Mouse (Mus musculus): ENCODE measurements at regions not wholly inside any gene's neighbourhood (a gene's known extent, or its start where the extent isn't known, plus 50 kb on each side); places are given as distances from the start of the nearest gene placed in this dataset.

DNA sequence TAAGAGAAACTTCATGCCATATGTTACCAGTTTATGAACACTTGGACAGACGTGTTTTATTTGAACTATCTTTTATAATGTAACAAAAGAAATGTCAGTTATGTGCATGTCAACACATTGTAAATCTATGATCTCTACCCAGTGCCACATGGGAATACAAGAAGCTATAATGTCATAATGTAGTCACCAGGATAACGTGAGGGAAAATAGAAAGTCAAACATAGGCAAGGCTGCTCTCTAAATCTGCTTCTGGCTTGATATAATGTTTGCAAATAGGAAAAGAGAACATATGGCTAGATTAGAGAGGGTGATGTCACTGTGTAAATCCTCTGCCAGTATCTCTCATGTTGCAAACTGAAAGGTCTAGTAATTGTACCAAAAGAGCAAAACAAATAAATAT is 408.1 kb upstream of the Adamts5 start:
- Histone ChIP-seq H3K79me2 (replicated peaks; ENCODE audit: control insufficient read depth, insufficient read depth, low read length) (no peaks in the 10 kb centered on the region), H3K27ac (no peak overlapping the region), H3K9ac (ENCODE audit: low read depth, low read length) (no peak overlapping the region), H3K27me3 (ENCODE audit: control insufficient read depth, insufficient read depth, low read length) (no peaks in the 10 kb centered on the region), H3K36me3 (ENCODE audit: control insufficient read depth, insufficient read depth, low read length) (no peaks in the 10 kb centered on the region), H3K4me1 (ENCODE audit: control insufficient read depth, insufficient read depth, low read length) (no peaks in the 10 kb centered on the region), H3K4me3 (no peak overlapping the region)
- 57% methylated on average over 2 of the region's 2 CpGs for WGBS
- no peak for DNase-seq
- intact Hi-C loops (cut with DNase I): loop anchor here (10.0 kb wide), 1 partner anchor 335 kb away; no protein-coding TSS in a partner anchor
- TF ChIP-seq POLR2A (IDR thresholded peaks at IDR 0.05; ENCODE audit: insufficient read depth, low read depth, low read length) (no peak), EP300 (IDR thresholded peaks at IDR 0.05; ENCODE audit: insufficient read depth, low read depth, low read length) (no peak), CTCF (IDR thresholded peaks at IDR 0.05) (no peak)

DNA sequence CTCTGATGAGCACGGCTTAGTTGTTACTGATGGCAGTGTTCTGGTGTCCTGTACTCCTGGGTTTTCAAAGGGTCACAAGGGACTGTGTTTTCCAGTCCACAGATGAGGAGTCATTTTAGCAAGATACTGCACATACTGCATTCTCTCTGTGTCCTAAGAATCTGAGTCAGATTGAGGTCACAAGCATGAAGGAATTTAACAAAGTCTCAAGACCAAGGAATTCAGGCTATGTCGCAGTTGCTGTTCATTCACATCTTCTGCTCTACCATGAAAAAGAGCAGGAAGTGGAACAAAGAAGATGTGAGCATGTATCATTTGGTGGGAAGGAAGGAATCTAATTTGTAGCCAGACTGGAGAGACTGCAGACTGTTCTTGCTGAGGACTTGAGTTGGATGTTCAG is 402.2 kb upstream of the Adamts5 start:
- Histone ChIP-seq H3K9ac (ENCODE audit: low read depth, low read length) (no peak overlapping the region), H3K27ac (no peak overlapping the region), H3K27me3 (ENCODE audit: control insufficient read depth, insufficient read depth, low read length) (no peaks in the 10 kb centered on the region), H3K4me3 (no peak overlapping the region), H3K36me3 (ENCODE audit: control insufficient read depth, insufficient read depth, low read length) (no peaks in the 10 kb centered on the region; the same call in 1 of the 2 replicates), H3K4me1 (ENCODE audit: control insufficient read depth, insufficient read depth, low read length) (peaks cover 1% of the 10 kb centered on the region), H3K79me2 (replicated peaks; ENCODE audit: control insufficient read depth, insufficient read depth, low read length) (no peaks in the 10 kb centered on the region)
- WGBS: 72% methylated on average over 2 of the region's 2 CpGs
- intact Hi-C loops (cut with DNase I): loop anchor here (5.0 to 10.0 kb wide), 4 partner anchors 113 to 943 kb away; partner anchors contain the start of gene Adamts5
- no peak for TF ChIP-seq CTCF (IDR thresholded peaks at IDR 0.05)
- no peak for TF ChIP-seq POLR2A (IDR thresholded peaks at IDR 0.05; ENCODE audit: insufficient read depth, low read depth, low read length)
- no peak for TF ChIP-seq EP300 (IDR thresholded peaks at IDR 0.05; ENCODE audit: insufficient read depth, low read depth, low read length)
- no peak for DNase-seq

DNA sequence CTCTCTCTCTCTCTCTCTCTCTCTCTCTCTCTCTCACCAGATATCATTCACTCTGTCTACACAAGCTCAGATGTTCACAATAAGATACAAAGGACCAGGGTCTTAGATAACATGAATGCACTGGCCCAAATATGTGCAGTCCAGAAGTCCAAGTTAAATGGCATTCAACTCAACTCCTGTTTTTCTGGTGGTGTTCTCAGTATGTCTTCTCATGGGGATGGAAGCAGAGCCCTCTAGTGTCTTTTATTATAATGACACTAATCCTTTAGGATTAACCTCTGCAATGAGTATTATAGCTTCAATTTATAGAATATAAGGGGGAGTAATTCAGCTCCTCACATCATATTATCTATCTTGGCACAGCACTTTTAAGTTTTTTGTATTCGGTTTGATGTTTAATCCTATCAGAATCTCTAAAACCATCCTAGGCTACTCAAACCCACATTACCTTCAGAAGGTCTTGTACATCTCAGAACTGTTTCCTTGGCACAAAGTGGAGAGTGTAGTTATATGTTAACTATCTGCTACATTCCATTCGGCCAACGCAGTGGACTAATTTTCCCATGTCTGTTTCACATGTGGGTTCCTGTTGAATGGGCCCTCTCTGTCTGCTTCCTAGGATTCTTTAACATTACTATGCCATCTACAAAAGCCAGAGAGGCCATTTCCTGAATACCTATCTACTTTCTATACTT is 401.0 kb upstream of the Adamts5 start:
- DNase-seq: no peak
- H3K4me1 ChIP-seq (ENCODE audit: control insufficient read depth, insufficient read depth, low read length): peaks cover 1% of the 10 kb centered on the region
- TF ChIP-seq EP300 (IDR thresholded peaks at IDR 0.05; ENCODE audit: insufficient read depth, low read depth, low read length) (no peak), CTCF (IDR thresholded peaks at IDR 0.05) (peak; percentile 75), POLR2A (IDR thresholded peaks at IDR 0.05; ENCODE audit: insufficient read depth, low read depth, low read length) (no peak)
- no peaks in the 10 kb centered on the region for H3K79me2 ChIP-seq (replicated peaks; ENCODE audit: control insufficient read depth, insufficient read depth, low read length)
- H3K27me3 ChIP-seq (ENCODE audit: control insufficient read depth, insufficient read depth, low read length): no peaks in the 10 kb centered on the region
- no peak overlapping the region for H3K27ac ChIP-seq
- intact Hi-C loops (cut with DNase I): loop anchor here (1.0 to 10.0 kb wide), 5 partner anchors 115 to 945 kb away; partner anchors contain the start of gene Adamts5
- no peak overlapping the region for H3K9ac ChIP-seq (ENCODE audit: low read depth, low read length)
- WGBS: 38% methylated on average over 3 of the region's 3 CpGs
- H3K36me3 ChIP-seq (ENCODE audit: control insufficient read depth, insufficient read depth, low read length): no peaks in the 10 kb centered on the region; the same call in 1 of the 2 replicates
- no peak overlapping the region for H3K4me3 ChIP-seq

DNA sequence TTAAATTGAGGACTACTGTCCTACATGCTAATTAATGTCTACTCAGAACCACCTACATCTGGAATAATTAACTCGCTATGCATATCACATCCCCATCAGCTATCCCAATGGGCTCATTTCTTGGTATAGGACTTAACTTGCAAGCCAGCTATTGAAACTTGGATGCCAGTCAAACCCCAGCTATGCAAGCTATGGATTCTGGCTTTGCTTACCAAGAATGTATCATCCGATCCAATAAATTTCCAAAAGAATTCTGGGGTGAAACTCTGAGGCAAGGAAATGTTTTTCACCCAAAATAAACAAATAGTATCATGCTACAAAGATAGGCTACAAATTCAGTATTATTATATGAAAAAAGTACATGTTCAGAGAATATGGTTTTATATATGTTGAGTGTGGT is 392.8 kb upstream of the Adamts5 start:
- Histone ChIP-seq H3K36me3 (ENCODE audit: control insufficient read depth, insufficient read depth, low read length) (no peaks in the 10 kb centered on the region), H3K4me3 (no peak overlapping the region), H3K9ac (ENCODE audit: low read depth, low read length) (no peak overlapping the region), H3K79me2 (replicated peaks; ENCODE audit: control insufficient read depth, insufficient read depth, low read length) (no peaks in the 10 kb centered on the region), H3K27me3 (ENCODE audit: control insufficient read depth, insufficient read depth, low read length) (no peaks in the 10 kb centered on the region), H3K27ac (no peak overlapping the region), H3K4me1 (ENCODE audit: control insufficient read depth, insufficient read depth, low read length) (no peaks in the 10 kb centered on the region)
- intact Hi-C loops (cut with DNase I): no loop called here
- WGBS: 71% methylated on average over 2 of the region's 2 CpGs
- TF ChIP-seq CTCF (IDR thresholded peaks at IDR 0.05) (no peak), EP300 (IDR thresholded peaks at IDR 0.05; ENCODE audit: insufficient read depth, low read depth, low read length) (no peak), POLR2A (IDR thresholded peaks at IDR 0.05; ENCODE audit: insufficient read depth, low read depth, low read length) (no peak)
- no peak for DNase-seq

DNA sequence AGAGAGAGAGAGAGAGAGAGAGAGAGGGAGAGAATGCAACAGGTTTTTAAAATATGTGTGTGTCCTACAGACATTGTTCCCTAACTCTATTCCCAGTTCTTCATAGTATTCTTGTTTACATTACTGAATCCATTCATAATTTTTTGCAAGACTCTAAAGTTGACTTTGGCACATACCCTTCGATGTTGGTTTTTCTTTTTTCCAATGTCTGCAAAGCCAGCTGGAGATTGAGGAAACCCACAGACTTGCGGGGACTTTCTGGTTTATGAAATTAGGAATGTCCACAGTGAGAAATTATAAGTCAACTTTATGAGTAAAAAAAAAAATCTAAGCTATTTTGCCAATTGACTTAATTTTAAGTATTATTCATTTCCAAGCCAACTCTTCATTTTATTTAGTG is 379.7 kb upstream of the Adamts5 start:
- TF ChIP-seq POLR2A (IDR thresholded peaks at IDR 0.05; ENCODE audit: insufficient read depth, low read depth, low read length) (no peak), EP300 (IDR thresholded peaks at IDR 0.05; ENCODE audit: insufficient read depth, low read depth, low read length) (no peak), CTCF (IDR thresholded peaks at IDR 0.05) (no peak)
- Histone ChIP-seq H3K4me3 (no peak overlapping the region), H3K9ac (ENCODE audit: low read depth, low read length) (no peak overlapping the region), H3K27ac (no peak overlapping the region), H3K4me1 (ENCODE audit: control insufficient read depth, insufficient read depth, low read length) (no peaks in the 10 kb centered on the region), H3K79me2 (replicated peaks; ENCODE audit: control insufficient read depth, insufficient read depth, low read length) (no peaks in the 10 kb centered on the region), H3K36me3 (ENCODE audit: control insufficient read depth, insufficient read depth, low read length) (no peaks in the 10 kb centered on the region), H3K27me3 (ENCODE audit: control insufficient read depth, insufficient read depth, low read length) (no peaks in the 10 kb centered on the region)
- DNase-seq: no peak
- intact Hi-C loops (cut with DNase I): no loop called here
- 64% methylated on average over 2 of the region's 2 CpGs for whole genome bisulfite sequencing

DNA sequence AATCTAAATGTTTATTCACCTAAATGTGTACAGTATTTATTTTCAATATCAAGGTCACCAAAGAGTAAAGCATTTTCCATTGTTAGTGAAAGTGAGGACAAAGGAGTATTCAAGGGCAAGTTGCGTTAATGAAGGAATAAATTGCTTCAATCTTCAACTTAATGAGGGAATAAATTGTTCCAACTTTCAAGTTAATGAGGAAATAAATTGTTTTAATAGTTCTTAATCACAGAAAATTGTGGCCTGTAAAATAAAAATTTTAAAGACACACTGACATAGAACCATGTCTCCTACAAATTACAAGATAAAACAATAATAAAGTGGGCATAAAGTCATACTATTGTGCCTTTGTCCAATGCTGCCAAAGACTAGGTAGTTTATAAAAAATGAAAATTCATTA is 375.4 kb upstream of the Adamts5 start:
- intact Hi-C loops (cut with DNase I): no loop called here
- Histone ChIP-seq H3K4me3 (no peak overlapping the region), H3K79me2 (replicated peaks; ENCODE audit: control insufficient read depth, insufficient read depth, low read length) (no peaks in the 10 kb centered on the region), H3K4me1 (ENCODE audit: control insufficient read depth, insufficient read depth, low read length) (no peaks in the 10 kb centered on the region), H3K27ac (no peak overlapping the region), H3K27me3 (ENCODE audit: control insufficient read depth, insufficient read depth, low read length) (no peaks in the 10 kb centered on the region), H3K36me3 (ENCODE audit: control insufficient read depth, insufficient read depth, low read length) (no peaks in the 10 kb centered on the region; the same call in 1 of the 2 replicates), H3K9ac (ENCODE audit: low read depth, low read length) (no peak overlapping the region)
- no peak for DNase-seq
- WGBS: 71% methylated on average over 1 of the region's 1 CpGs
- TF ChIP-seq EP300 (IDR thresholded peaks at IDR 0.05; ENCODE audit: insufficient read depth, low read depth, low read length) (no peak), CTCF (IDR thresholded peaks at IDR 0.05) (no peak), POLR2A (IDR thresholded peaks at IDR 0.05; ENCODE audit: insufficient read depth, low read depth, low read length) (no peak)

All from heart, adult 2 months (tissue).